Mouse (Mus musculus): ENCODE measurements at regions not wholly inside any gene's neighbourhood (a gene's known extent, or its start where the extent isn't known, plus 50 kb on each side); places are given as distances from the start of the nearest gene placed in this dataset.

DNA sequence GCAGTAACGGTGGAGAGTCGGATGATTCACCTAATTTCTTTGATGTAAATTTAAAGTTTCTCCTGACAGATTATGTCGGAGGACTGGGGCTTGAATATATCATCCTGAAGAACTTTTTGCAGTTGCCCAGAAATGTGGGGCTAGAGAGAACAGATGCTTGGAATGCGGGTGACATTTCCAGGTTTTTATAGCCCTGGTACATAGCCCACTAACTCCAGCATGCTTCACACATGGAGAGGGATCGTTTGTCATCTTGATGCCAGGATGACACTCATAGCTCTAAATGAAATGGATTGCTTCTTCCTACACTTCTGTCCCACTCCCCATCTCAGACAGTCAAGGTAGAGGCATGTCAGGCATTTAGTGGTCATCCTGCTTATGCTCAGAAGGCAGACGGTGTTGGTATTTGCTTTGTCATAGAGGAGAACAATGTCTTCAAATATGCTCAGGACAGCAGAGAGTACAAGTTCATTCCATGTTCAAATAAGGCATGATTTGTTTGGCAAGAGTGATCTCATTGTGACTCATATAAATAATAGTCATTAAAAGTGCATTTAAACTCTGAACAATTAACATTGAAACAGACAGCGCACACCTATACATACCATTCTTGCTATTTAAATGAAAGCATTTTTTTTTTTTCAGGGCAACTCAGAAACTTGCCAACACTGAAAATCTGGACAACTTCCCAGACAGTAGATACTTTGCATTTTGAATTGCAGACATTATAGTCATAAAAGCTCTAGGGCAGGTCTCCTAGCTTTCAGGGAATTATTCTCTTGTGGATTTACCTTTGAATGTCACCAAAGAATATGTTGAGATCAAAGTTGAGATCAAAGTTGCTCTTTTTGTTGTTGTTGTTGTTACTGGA lies 171.7 kb upstream of the Ptbp2 start:
- Histone ChIP-seq H3K4me1 (ENCODE audit: control insufficient read depth, insufficient read depth, low read length) (no peaks in the 10 kb centered on the region), H3K27ac (replicated peaks; ENCODE audit: insufficient read depth, low read depth, low read length) (no peak overlapping the region), H3K9ac (ENCODE audit: low read depth, low read length) (no peak overlapping the region), H3K36me3 (ENCODE audit: control insufficient read depth, insufficient read depth, low read length) (no peaks in the 10 kb centered on the region), H3K79me2 (ENCODE audit: control insufficient read depth, insufficient read depth, low read length) (no peaks in the 10 kb centered on the region), H3K4me3 (ENCODE audit: insufficient read depth, low read depth, low read length) (no peak overlapping the region), H3K27me3 (ENCODE audit: control insufficient read depth, insufficient read depth, low read length) (no peaks in the 10 kb centered on the region)
- no peak for DNase-seq (ENCODE audit: extremely low read depth, low read depth, low spot score)
- TF ChIP-seq POLR2A (IDR thresholded peaks at IDR 0.05; ENCODE audit: extremely low read depth, insufficient read depth, low read length) (no peak), CTCF (IDR thresholded peaks at IDR 0.05; ENCODE audit: low read depth, low read length) (no peak)
- WGBS, result 88% methylated on average over 7 of the region's 7 CpGs

DNA sequence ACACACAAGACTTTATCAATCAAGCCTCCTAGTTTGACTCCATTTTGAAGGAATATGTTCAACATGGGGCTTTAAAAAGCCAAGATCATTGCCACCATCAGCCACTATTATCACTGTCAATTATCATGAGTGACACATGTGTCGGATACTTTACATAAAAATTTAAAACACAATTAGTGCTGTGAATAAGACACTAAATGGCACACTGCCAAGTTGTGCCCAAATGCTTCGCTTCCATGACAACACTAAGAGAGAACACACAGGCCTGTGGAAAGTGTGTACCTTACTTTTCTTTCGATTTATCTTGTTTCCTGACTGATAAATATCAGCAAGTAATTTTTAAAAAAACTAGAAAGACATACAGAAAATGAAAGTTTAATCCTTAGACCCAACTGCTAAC lies 166.5 kb upstream of the Ptbp2 start:
- Histone ChIP-seq H3K4me3 (ENCODE audit: insufficient read depth, low read depth, low read length) (no peak overlapping the region), H3K9ac (ENCODE audit: low read depth, low read length) (no peak overlapping the region), H3K27ac (replicated peaks; ENCODE audit: insufficient read depth, low read depth, low read length) (no peak overlapping the region), H3K79me2 (ENCODE audit: control insufficient read depth, insufficient read depth, low read length) (no peaks in the 10 kb centered on the region), H3K4me1 (ENCODE audit: control insufficient read depth, insufficient read depth, low read length) (no peaks in the 10 kb centered on the region; the same call in 1 of the 2 replicates), H3K36me3 (ENCODE audit: control insufficient read depth, insufficient read depth, low read length) (no peaks in the 10 kb centered on the region), H3K27me3 (ENCODE audit: control insufficient read depth, insufficient read depth, low read length) (no peaks in the 10 kb centered on the region)
- WGBS, result 89% methylated on average over 3 of the region's 3 CpGs
- no peak for DNase-seq (ENCODE audit: extremely low read depth, low read depth, low spot score)
- TF ChIP-seq POLR2A (IDR thresholded peaks at IDR 0.05; ENCODE audit: extremely low read depth, insufficient read depth, low read length), result no peak
- no peak for TF ChIP-seq CTCF (IDR thresholded peaks at IDR 0.05; ENCODE audit: low read depth, low read length)

- no peak for DNase-seq (ENCODE audit: extremely low read depth, low read depth, low spot score)
- TF ChIP-seq POLR2A (IDR thresholded peaks at IDR 0.05; ENCODE audit: extremely low read depth, insufficient read depth, low read length) (no peak), CTCF (IDR thresholded peaks at IDR 0.05; ENCODE audit: low read depth, low read length) (no peak)
- 88% methylated on average over 2 of the region's 2 CpGs for WGBS
- Histone ChIP-seq H3K36me3 (ENCODE audit: control insufficient read depth, insufficient read depth, low read length) (no peaks in the 10 kb centered on the region), H3K4me1 (ENCODE audit: control insufficient read depth, insufficient read depth, low read length) (no peaks in the 10 kb centered on the region; the same call in 1 of the 2 replicates), H3K27me3 (ENCODE audit: control insufficient read depth, insufficient read depth, low read length) (no peaks in the 10 kb centered on the region), H3K9ac (ENCODE audit: low read depth, low read length) (no peak overlapping the region), H3K79me2 (ENCODE audit: control insufficient read depth, insufficient read depth, low read length) (no peaks in the 10 kb centered on the region), H3K27ac (replicated peaks; ENCODE audit: insufficient read depth, low read depth, low read length) (no peak overlapping the region), H3K4me3 (ENCODE audit: insufficient read depth, low read depth, low read length) (no peak overlapping the region)
Measured at GRCm38 (mm10) chr3:119950070-119950469, 165.8 kb upstream of the Ptbp2 start.

- H3K79me2 ChIP-seq (ENCODE audit: control insufficient read depth, insufficient read depth, low read length), result no peaks in the 10 kb centered on the region
- no peak overlapping the region for H3K9ac ChIP-seq (ENCODE audit: low read depth, low read length)
- H3K4me1 ChIP-seq (ENCODE audit: control insufficient read depth, insufficient read depth, low read length), result no peaks in the 10 kb centered on the region; the same call in 1 of the 2 replicates
- no peak for TF ChIP-seq CTCF (IDR thresholded peaks at IDR 0.05; ENCODE audit: low read depth, low read length)
- no peak for TF ChIP-seq POLR2A (IDR thresholded peaks at IDR 0.05; ENCODE audit: extremely low read depth, insufficient read depth, low read length)
- no peak overlapping the region for H3K4me3 ChIP-seq (ENCODE audit: insufficient read depth, low read depth, low read length)
- no peaks in the 10 kb centered on the region for H3K36me3 ChIP-seq (ENCODE audit: control insufficient read depth, insufficient read depth, low read length)
- no peaks in the 10 kb centered on the region for H3K27me3 ChIP-seq (ENCODE audit: control insufficient read depth, insufficient read depth, low read length)
- WGBS, result 49% methylated on average over 7 of the region's 7 CpGs
- no peak for DNase-seq (ENCODE audit: extremely low read depth, low read depth, low spot score)
- H3K27ac ChIP-seq (replicated peaks; ENCODE audit: insufficient read depth, low read depth, low read length), result no peak overlapping the region
Measured at GRCm38 (mm10) chr3:119949620-119950019, 165.4 kb upstream of the Ptbp2 start.

- Histone ChIP-seq H3K9ac (ENCODE audit: low read depth, low read length) (no peak overlapping the region), H3K27ac (replicated peaks; ENCODE audit: insufficient read depth, low read depth, low read length) (no peak overlapping the region), H3K79me2 (ENCODE audit: control insufficient read depth, insufficient read depth, low read length) (no peaks in the 10 kb centered on the region), H3K36me3 (ENCODE audit: control insufficient read depth, insufficient read depth, low read length) (no peaks in the 10 kb centered on the region), H3K4me3 (ENCODE audit: insufficient read depth, low read depth, low read length) (no peak overlapping the region), H3K27me3 (ENCODE audit: control insufficient read depth, insufficient read depth, low read length) (no peaks in the 10 kb centered on the region), H3K4me1 (ENCODE audit: control insufficient read depth, insufficient read depth, low read length) (no peaks in the 10 kb centered on the region; the same call in 1 of the 2 replicates)
- no peak for DNase-seq (ENCODE audit: extremely low read depth, low read depth, low spot score)
- WGBS, result 15% methylated on average over 17 of the region's 17 CpGs
- TF ChIP-seq POLR2A (IDR thresholded peaks at IDR 0.05; ENCODE audit: extremely low read depth, insufficient read depth, low read length) (no peak), CTCF (IDR thresholded peaks at IDR 0.05; ENCODE audit: low read depth, low read length) (no peak)
Measured at GRCm38 (mm10) chr3:119949041-119949470, 164.8 kb upstream of the Ptbp2 start.

DNA sequence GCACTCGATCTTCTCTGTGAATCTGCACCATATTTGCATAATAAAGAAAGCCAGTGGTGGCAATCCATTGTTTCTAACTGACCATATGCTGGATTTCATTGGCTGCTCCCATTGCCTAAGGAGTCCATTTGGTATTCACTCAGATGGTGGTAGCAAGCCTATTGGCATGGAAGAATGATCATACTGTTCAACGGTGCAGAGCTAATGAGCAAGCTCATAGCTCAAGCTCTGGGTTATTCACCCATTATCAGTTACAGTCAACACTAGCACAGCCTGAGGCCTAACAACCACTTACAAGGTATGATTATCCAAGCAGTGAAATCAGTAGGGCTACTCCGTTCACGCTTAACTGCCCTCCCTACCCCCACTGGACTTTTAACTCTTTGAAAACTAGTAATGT lies 162.9 kb upstream of the Ptbp2 start:
- Histone ChIP-seq H3K4me1 (ENCODE audit: control insufficient read depth, insufficient read depth, low read length) (no peaks in the 10 kb centered on the region; the same call in 1 of the 2 replicates), H3K36me3 (ENCODE audit: control insufficient read depth, insufficient read depth, low read length) (no peaks in the 10 kb centered on the region), H3K27me3 (ENCODE audit: control insufficient read depth, insufficient read depth, low read length) (no peaks in the 10 kb centered on the region), H3K27ac (replicated peaks; ENCODE audit: insufficient read depth, low read depth, low read length) (no peak overlapping the region), H3K79me2 (ENCODE audit: control insufficient read depth, insufficient read depth, low read length) (no peaks in the 10 kb centered on the region), H3K9ac (ENCODE audit: low read depth, low read length) (no peak overlapping the region), H3K4me3 (ENCODE audit: insufficient read depth, low read depth, low read length) (no peak overlapping the region)
- no peak for TF ChIP-seq CTCF (IDR thresholded peaks at IDR 0.05; ENCODE audit: low read depth, low read length)
- no peak for TF ChIP-seq POLR2A (IDR thresholded peaks at IDR 0.05; ENCODE audit: extremely low read depth, insufficient read depth, low read length)
- WGBS, result 90% methylated on average over 4 of the region's 4 CpGs
- no peak for DNase-seq (ENCODE audit: extremely low read depth, low read depth, low spot score)

Measured in liver, adult 2 months (tissue).